Mouse (Mus musculus): ENCODE results near the gene Dexi.

The Dexi gene

DNA sequence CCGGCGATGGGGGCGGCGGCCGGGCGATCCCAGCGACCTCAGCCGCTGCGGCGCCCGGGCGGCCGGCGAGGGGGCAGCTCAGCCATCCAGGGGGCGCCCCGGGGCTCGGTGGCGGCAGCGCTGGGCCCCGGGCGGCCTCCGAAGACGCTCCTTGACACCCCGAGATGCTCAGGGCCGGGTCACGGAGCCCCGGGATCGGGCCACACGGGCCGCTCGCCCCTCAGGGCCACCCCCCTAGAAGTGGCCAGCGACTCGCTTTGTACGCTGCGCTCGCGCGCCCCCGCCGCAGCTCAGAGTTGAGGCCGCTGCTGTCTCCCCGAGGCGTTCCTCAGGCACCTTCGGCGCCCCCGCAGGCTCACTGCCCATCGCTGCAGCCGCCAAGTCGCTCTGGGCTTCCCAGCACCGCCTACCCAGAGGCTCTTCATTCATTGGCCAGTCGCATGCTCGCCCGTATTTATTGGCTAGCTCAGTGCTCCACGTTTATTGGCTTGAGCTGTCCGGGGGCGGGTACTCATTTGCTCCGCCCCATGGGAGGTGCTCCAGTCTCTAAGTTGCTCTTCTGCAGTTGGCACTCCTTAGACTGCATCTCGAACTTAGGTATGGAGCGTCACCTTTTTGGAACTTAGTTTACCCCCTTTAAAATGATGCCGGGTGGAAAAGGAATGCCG is at the start of gene Dexi:
Gene Dexi (minus strand): TSS at position 357 of the 668 bp plus-strand sequence.
- DNase-seq (ENCODE audit: low spot score in 2 of 2) = peak; percentile 93 to 95

GRCm38 (mm10) chr16:10586546-10586945 is 43.7 kb upstream of the Dexi start:
- no peak for DNase-seq (ENCODE audit: low spot score in 2 of 2)

GRCm38 (mm10) chr16:10585165-10585564 is 42.3 kb upstream of the Dexi start:
- DNase-seq (ENCODE audit: low spot score in 2 of 2) = no peak

DNA sequence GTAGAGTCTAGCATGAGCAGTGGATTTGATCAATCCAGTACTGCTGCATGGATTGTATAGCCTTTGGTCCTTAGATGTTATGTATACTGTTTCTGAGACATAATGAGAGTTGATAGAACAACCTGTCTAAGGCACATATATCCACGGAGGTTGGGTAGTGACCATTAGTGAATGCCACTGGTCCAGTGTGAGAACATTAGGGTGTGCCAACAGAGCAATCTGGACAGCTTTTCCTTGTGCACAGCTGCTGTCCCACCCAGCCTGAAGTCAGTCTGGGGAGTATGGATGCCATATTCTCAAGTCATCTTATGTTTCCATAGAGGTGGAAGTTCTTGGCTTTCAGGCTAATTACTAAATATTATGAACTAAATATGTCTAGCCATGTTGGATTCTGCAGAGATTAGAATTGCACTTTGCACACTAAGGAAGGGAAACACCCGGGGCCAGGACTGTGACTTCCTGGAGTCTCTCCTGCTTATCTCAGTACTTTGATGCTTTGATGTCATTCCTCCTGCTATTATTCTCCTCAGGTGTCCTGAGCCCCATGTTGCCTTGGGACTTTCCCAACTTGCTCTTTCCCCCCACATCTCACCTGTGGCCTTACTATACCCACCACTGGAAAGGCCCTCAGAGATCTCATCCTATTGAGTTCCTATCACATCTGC is 38.5 kb upstream of the Dexi start:
- DNase-seq (ENCODE audit: low spot score in 2 of 2) = no peak

- DNase-seq (ENCODE audit: low spot score in 2 of 2) = no peak
Observed at GRCm38 (mm10) chr16:10578376-10578775, 35.5 kb upstream of the Dexi start.

DNA sequence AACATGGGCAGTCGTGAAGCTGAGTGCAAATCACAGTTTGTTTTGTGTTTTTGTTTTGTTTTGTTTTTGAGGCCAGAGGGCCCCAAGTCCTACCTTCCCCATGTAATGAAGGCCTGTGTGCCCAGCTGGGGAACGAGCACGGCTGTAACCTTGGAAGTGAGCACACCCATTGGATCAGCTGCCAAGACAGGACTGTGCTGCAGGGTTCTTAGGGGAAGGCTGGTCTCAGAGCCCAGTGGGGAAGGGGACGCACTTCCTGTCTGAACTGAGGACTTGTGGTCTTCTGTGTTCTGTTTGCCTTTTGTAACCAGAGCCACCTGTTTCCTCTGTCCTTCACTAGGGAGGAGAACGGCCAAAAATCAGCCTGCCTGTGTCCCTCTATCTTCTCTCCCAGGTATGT is 34.7 kb upstream of the Dexi start:
- DNase-seq (ENCODE audit: low spot score in 2 of 2) = no peak

GRCm38 (mm10) chr16:10575915-10576314 is 33.1 kb upstream of the Dexi start:
- no peak for DNase-seq (ENCODE audit: low spot score in 2 of 2)

- no peak for DNase-seq (ENCODE audit: low spot score in 2 of 2)
Observed at GRCm38 (mm10) chr16:10574936-10575335, 32.1 kb upstream of the Dexi start.

DNA sequence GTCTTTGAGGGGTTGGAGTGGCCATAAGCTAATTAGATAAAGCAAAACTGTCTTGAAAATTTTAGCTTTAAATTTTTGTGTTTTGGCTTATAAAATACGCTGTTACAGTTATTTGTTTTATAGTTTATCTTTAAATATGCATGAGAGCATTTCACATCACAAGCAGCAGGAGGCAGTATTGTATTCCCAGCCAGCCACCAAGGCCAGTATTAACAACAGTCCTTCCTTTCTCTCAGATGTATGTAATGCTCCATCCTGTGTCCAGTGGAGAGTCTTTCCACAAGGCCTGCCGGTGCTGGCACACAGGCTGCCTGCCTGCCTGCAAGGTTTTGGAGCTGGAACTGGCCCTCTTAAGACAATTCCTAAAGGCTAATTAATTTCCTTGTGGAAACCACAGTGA is 29.0 kb upstream of the Dexi start:
- no peak for DNase-seq (ENCODE audit: low spot score in 2 of 2)

DNA sequence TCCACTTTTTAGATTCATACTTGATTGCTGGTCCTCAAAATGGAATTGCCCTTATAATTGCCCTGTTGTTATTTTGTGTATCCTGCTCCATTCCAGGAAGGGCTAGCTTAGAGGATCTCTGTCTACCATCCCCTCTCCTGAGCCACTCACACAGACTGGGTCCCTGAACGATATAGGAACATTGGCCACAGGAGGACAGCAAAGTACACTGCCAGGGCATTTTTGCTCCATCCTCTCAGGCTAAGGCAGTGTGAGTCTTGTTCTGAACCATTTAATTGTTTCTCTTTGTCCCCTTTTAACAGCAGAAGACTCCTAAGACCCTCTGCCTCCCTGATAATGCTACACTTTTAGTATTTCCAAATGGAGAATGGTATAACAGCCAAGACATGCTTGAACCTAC is 27.9 kb upstream of the Dexi start:
- DNase-seq (ENCODE audit: low spot score in 2 of 2) = peak; percentile 44 to 56

GRCm38 (mm10) chr16:10569809-10570395 is 27.0 kb upstream of the Dexi start:
- no peak for DNase-seq (ENCODE audit: low spot score in 2 of 2)

DNA sequence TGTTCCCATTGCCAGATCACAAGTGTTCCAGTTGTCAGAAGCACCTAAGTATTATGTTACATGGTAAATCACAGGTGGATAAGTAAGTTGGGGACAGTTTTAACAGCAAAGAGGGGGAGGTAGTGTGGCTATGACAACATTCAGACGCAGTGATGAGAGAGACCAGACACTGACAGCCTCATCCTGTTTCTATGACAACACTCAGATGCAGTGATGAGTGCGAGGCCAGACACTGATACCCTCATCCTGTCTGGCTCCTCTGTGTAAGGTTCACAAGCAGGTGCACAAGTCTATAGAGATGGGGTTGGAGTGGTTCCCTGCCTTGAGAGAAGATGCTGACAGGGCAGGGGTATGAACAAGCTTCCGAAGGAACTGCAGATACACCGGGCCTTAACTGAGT is 24.3 kb upstream of the Dexi start:
- DNase-seq (ENCODE audit: low spot score in 2 of 2) = no peak

DNA sequence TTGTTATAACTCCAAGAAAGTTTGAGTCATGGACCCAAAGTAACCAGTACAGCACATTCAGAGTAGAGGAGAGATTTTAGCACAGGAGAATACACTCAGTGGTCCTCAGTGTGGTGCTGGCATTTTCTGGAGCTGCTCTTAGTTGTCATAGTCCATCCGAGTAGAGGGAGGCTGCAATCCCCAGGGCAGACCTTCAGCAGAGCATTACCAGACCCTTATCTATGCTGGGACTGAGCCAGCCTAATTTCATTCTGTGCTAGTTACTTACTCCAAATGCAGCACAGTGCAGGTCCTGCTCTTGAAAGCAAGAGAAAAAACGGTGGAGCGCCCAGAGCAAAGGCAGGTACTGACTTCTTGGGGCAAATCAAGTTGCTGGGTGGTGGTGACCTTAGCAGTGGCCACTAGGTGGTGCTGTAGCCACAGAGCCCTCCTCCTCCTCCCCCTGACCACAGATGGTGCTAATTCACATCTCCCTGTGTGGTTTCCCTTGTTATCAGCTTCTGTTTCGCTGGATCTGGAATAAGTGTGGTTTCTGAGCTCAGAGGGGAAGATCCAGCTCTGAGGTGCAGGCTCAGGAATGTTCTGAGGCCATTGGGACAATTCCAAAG is 22.5 kb upstream of the Dexi start:
- DNase-seq (ENCODE audit: low spot score in 2 of 2) = peak; percentile 42 to 60

DNA sequence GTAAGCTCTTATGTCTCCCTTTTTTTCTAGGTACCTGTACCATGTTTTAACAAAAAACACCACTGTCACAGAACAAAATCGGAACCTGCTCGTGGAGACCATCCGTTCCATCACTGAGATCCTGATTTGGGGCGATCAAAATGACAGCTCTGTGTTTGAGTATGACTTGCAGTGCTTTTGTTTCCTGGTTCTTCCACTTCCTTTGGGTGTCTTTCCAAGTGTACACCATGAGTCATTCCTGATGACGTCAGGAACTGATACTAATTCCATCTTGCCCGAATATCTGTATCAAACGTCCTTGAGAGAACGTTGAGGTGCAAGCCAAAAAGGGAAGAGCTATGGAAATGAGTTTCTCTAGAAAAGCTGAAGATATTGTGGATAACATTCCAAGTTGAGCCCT is 17.1 kb upstream of the Dexi start:
- no peak for DNase-seq (ENCODE audit: low spot score in 2 of 2)

- DNase-seq (ENCODE audit: low spot score in 2 of 2) = no peak
Observed at GRCm38 (mm10) chr16:10553858-10554257, 11.0 kb upstream of the Dexi start.

- DNase-seq (ENCODE audit: low spot score in 2 of 2) = no peak
Observed at GRCm38 (mm10) chr16:10551592-10551991, 8.7 kb upstream of the Dexi start.

DNA sequence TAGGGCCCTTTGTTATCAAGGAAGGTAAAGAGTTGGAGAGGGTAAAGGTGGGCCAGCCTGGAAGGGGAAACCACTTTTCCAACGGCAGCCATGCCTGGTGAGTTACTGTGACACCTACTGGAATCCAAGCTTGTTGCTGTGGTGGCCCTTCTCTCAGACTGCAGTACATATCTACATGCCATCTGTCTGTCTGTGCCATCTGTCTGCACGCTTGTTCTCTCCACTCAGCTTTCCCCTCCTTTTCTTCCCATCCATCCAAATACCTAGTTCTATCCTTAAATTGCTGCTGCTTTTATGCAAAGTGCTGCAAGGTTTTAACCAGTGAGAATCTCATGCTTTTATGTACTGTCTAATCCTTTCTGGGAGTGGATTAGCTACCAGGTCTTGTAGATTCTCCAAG is 6.7 kb upstream of the Dexi start:
- DNase-seq (ENCODE audit: low spot score in 2 of 2) = no peak

- DNase-seq (ENCODE audit: low spot score in 2 of 2) = no peak
Observed at GRCm38 (mm10) chr16:10548938-10549337, 6.1 kb upstream of the Dexi start.

- no peak for DNase-seq (ENCODE audit: low spot score in 2 of 2)
Observed at GRCm38 (mm10) chr16:10546865-10547264, 4.0 kb upstream of the Dexi start.

GRCm38 (mm10) chr16:10544995-10545622 is 2.3 kb upstream of the Dexi start, which contains the start of gene Clec16a:
TSS of gene Clec16a (plus strand) at chr16:10545339.
- DNase-seq (ENCODE audit: low spot score in 2 of 2) = peak; percentile 96 to 97

- peak in 1 of 2 experiments; percentile 8 for DNase-seq (ENCODE audit: low spot score in 2 of 2)
Observed at GRCm38 (mm10) chr16:10542266-10542665, 588 bp downstream of the Dexi start.

DNA sequence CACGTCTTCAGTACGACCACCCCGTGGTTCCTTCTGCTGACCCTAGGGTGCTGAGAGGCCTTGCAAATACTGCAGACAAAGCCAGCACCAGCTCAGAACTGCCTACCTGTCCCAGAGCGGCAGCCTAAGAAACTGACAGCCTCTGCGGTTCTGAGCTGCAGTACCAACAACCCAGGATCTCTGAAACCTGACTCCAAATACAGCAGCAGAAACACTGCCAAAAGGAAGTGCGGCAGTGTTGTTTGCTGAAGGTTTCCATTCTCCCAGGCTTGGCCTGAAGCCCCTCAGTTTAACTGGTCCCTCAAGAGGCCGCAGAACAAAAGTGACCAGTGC is 1.3 kb downstream of the Dexi start:
- DNase-seq (ENCODE audit: low spot score in 2 of 2) = peak in 1 of 2 experiments; percentile 14
